Mouse (Mus musculus): ENCODE measurements around the gene Daam2. TPM values are rescaled to one million over a fixed set of nuclear protein-coding genes. Genes with fewer than 3 reads are reported as not detected.

Gene Daam2
- polyA plus RNA-seq, 1 experiment from 2014 or later, result 1.2 TPM

GRCm38 (mm10) chr17:49528503-49529205 is 35.5 kb downstream of the Daam2 start:
- WGBS, result 77% methylated on average over 7 of the region's 7 CpGs

GRCm38 (mm10) chr17:49528033-49528432 is 36.1 kb downstream of the Daam2 start:
- 89% methylated on average over 4 of the region's 4 CpGs for WGBS
- Histone ChIP-seq H3K4me2 (no peak overlapping the region), H3K27me3 (no peaks in the 10 kb centered on the region), H3K27ac (no peak overlapping the region), H3K9me3 (replicated peaks) (no peaks in the 10 kb centered on the region), H3K36me3 (ENCODE audit: poor library complexity, severe bottlenecking) (no peaks in the 10 kb centered on the region), H3K4me1 (no peaks in the 10 kb centered on the region), H3K9ac (no peak overlapping the region), H3K4me3 (no peak overlapping the region)
- ATAC-seq, result no peak

More at GRCm38 (mm10) chr17:49528503-49529205, 35.5 kb downstream of the Daam2 start:
- no peak overlapping the region for H3K9ac ChIP-seq
- no peaks in the 10 kb centered on the region for H3K27me3 ChIP-seq
- H3K9me3 ChIP-seq (replicated peaks), result no peaks in the 10 kb centered on the region
- H3K27ac ChIP-seq, result no peak overlapping the region
- no peak for ATAC-seq
- no peaks in the 10 kb centered on the region for H3K4me1 ChIP-seq
- H3K4me2 ChIP-seq, result no peak overlapping the region
- no peaks in the 10 kb centered on the region for H3K36me3 ChIP-seq (ENCODE audit: poor library complexity, severe bottlenecking)
- H3K4me3 ChIP-seq, result no peak overlapping the region

GRCm38 (mm10) chr17:49526566-49526965 is 37.6 kb downstream of the Daam2 start:
- 76% methylated on average over 5 of the region's 5 CpGs for WGBS
- Histone ChIP-seq H3K4me1 (peaks cover 8% of the 10 kb centered on the region; the same call in 1 of the 2 replicates), H3K36me3 (ENCODE audit: poor library complexity, severe bottlenecking) (no peaks in the 10 kb centered on the region), H3K9ac (no peak overlapping the region), H3K27me3 (no peaks in the 10 kb centered on the region), H3K9me3 (replicated peaks) (no peaks in the 10 kb centered on the region), H3K4me3 (no peak overlapping the region), H3K4me2 (no peak overlapping the region), H3K27ac (no peak overlapping the region)
- no peak for ATAC-seq

- Histone ChIP-seq H3K36me3 (ENCODE audit: poor library complexity, severe bottlenecking) (no peaks in the 10 kb centered on the region), H3K4me3 (no peak overlapping the region), H3K9me3 (replicated peaks) (no peaks in the 10 kb centered on the region), H3K9ac (no peak overlapping the region), H3K27ac (no peak overlapping the region), H3K4me1 (peaks cover 10% of the 10 kb centered on the region; the same call in 1 of the 2 replicates), H3K4me2 (no peak overlapping the region), H3K27me3 (no peaks in the 10 kb centered on the region)
- WGBS, result 83% methylated on average over 4 of the region's 4 CpGs
- no peak for ATAC-seq
Measured at GRCm38 (mm10) chr17:49525911-49526310, 38.2 kb downstream of the Daam2 start.

GRCm38 (mm10) chr17:49524584-49524983 is 39.6 kb downstream of the Daam2 start:
- Histone ChIP-seq H3K27ac (no peak overlapping the region), H3K4me3 (no peak overlapping the region), H3K9ac (no peak overlapping the region), H3K4me2 (no peak overlapping the region), H3K27me3 (no peaks in the 10 kb centered on the region), H3K9me3 (replicated peaks) (no peaks in the 10 kb centered on the region), H3K36me3 (ENCODE audit: poor library complexity, severe bottlenecking) (no peaks in the 10 kb centered on the region), H3K4me1 (peaks cover 16% of the 10 kb centered on the region; the same call in 1 of the 2 replicates)
- WGBS, result 38% methylated on average over 2 of the region's 2 CpGs
- ATAC-seq, result no peak

GRCm38 (mm10) chr17:49522435-49522834 is 41.7 kb downstream of the Daam2 start:
- WGBS, result 40% methylated on average over 2 of the region's 2 CpGs
- Histone ChIP-seq H3K36me3 (ENCODE audit: poor library complexity, severe bottlenecking) (no peaks in the 10 kb centered on the region), H3K27me3 (no peaks in the 10 kb centered on the region), H3K4me3 (no peak overlapping the region), H3K4me1 (peaks cover 18% of the 10 kb centered on the region; the same call in 1 of the 2 replicates), H3K9me3 (replicated peaks) (no peaks in the 10 kb centered on the region), H3K27ac (no peak overlapping the region), H3K9ac (no peak overlapping the region), H3K4me2 (no peak overlapping the region)
- ATAC-seq, result peak; percentile 48; the same call in 1 of the 2 replicates

- Histone ChIP-seq H3K27ac (no peak overlapping the region), H3K4me3 (no peak overlapping the region), H3K9ac (no peak overlapping the region), H3K27me3 (no peaks in the 10 kb centered on the region), H3K36me3 (ENCODE audit: poor library complexity, severe bottlenecking) (no peaks in the 10 kb centered on the region), H3K4me1 (peaks cover 18% of the 10 kb centered on the region; the same call in 1 of the 2 replicates), H3K9me3 (replicated peaks) (no peaks in the 10 kb centered on the region), H3K4me2 (no peak overlapping the region)
- WGBS, result 67% methylated on average over 6 of the region's 7 CpGs
- no peak for ATAC-seq
Measured at GRCm38 (mm10) chr17:49522002-49522401, 42.1 kb downstream of the Daam2 start.

- Histone ChIP-seq H3K4me3 (no peak overlapping the region), H3K27ac (0 out of 2 replicates have a peak overlapping the region, but pooled peaks have one; percentile 5), H3K9me3 (replicated peaks) (no peaks in the 10 kb centered on the region), H3K36me3 (ENCODE audit: poor library complexity, severe bottlenecking) (no peaks in the 10 kb centered on the region), H3K27me3 (no peaks in the 10 kb centered on the region), H3K4me2 (no peak overlapping the region), H3K4me1 (peaks cover 18% of the 10 kb centered on the region; the same call in 1 of the 2 replicates), H3K9ac (no peak overlapping the region)
- 67% methylated on average over 6 of the region's 6 CpGs for WGBS
- ATAC-seq, result no peak
Measured at GRCm38 (mm10) chr17:49520674-49521073, 43.5 kb downstream of the Daam2 start.

- Histone ChIP-seq H3K27me3 (no peaks in the 10 kb centered on the region), H3K9me3 (replicated peaks) (no peaks in the 10 kb centered on the region), H3K27ac (0 out of 2 replicates have a peak overlapping the region, but pooled peaks have one; percentile 5), H3K9ac (no peak overlapping the region), H3K4me1 (peaks cover 18% of the 10 kb centered on the region; the same call in 1 of the 2 replicates), H3K36me3 (ENCODE audit: poor library complexity, severe bottlenecking) (no peaks in the 10 kb centered on the region), H3K4me2 (no peak overlapping the region), H3K4me3 (no peak overlapping the region)
- 64% methylated on average over 7 of the region's 7 CpGs for WGBS
- ATAC-seq, result peak; percentile 59; the same call in 1 of the 2 replicates
Measured at GRCm38 (mm10) chr17:49519576-49520247, 44.4 kb downstream of the Daam2 start.

GRCm38 (mm10) chr17:49517091-49517490 is 47.1 kb downstream of the Daam2 start:
- Histone ChIP-seq H3K36me3 (ENCODE audit: poor library complexity, severe bottlenecking) (no peaks in the 10 kb centered on the region), H3K4me1 (peaks cover 21% of the 10 kb centered on the region), H3K4me2 (no peak overlapping the region), H3K27ac (no peak overlapping the region), H3K4me3 (no peak overlapping the region), H3K9me3 (replicated peaks) (no peaks in the 10 kb centered on the region), H3K27me3 (no peaks in the 10 kb centered on the region), H3K9ac (no peak overlapping the region)
- ATAC-seq, result no peak
- 44% methylated on average over 3 of the region's 3 CpGs for WGBS

GRCm38 (mm10) chr17:49515678-49516077 is 48.5 kb downstream of the Daam2 start:
- H3K4me2 ChIP-seq, result no peak overlapping the region
- peaks cover 17% of the 10 kb centered on the region for H3K4me1 ChIP-seq
- ATAC-seq, result no peak
- H3K9ac ChIP-seq, result no peak overlapping the region
- H3K27me3 ChIP-seq, result no peaks in the 10 kb centered on the region
- H3K4me3 ChIP-seq, result no peak overlapping the region
- WGBS, result 84% methylated on average over 4 of the region's 4 CpGs
- H3K36me3 ChIP-seq (ENCODE audit: poor library complexity, severe bottlenecking), result no peaks in the 10 kb centered on the region
- H3K9me3 ChIP-seq (replicated peaks), result no peaks in the 10 kb centered on the region
- H3K27ac ChIP-seq, result no peak overlapping the region

GRCm38 (mm10) chr17:49515141-49515540 is 49.0 kb downstream of the Daam2 start:
- WGBS, result 95% methylated on average over 3 of the region's 3 CpGs
- no peak overlapping the region for H3K27ac ChIP-seq
- H3K9me3 ChIP-seq (replicated peaks), result no peaks in the 10 kb centered on the region
- no peak for ATAC-seq
- H3K27me3 ChIP-seq, result no peaks in the 10 kb centered on the region
- no peak overlapping the region for H3K4me2 ChIP-seq
- H3K36me3 ChIP-seq (ENCODE audit: poor library complexity, severe bottlenecking), result no peaks in the 10 kb centered on the region
- no peak overlapping the region for H3K9ac ChIP-seq
- H3K4me1 ChIP-seq, result peaks cover 17% of the 10 kb centered on the region
- no peak overlapping the region for H3K4me3 ChIP-seq

Data from forebrain, embryonic 13.5 days (tissue).